Mouse (Mus musculus): ENCODE data around the gene Rrp36.

Gene Rrp36

DNA sequence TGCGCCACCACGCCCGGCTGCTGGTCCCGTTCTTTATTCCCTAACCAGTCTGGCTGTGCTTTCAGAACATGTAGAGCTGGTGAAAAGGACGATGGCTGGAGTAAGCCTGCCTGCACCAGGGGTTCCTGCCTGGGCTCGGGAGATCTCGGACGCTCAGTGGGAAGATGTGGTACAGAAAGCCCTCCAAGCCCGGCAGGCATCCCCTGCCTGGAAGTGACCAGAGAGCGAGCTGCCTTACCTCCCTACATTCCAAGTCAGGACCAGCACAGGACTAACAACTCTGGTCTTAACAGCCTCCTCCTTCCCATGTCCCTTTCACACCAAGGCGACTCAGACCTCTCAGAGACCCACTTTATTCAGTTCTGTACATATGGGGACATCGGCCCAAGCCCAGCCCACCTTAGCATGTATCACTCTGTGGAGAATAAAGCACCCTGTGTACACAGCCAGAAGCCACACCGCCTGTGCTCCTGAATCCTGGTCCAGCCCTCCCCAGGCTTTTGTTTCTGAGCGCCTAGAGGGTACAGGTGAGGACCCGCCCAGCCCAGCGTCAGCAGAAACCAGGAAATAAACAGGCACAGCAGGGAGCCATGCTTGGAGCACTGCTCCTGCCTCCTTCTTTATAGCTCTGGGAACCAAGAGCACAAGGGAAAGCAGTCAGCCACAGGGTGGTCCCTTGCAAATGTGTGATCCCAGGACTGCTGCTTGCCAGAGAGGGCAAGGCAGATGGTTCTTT, 8.7 kb upstream of the Rrp36 start:
- DNase-seq: no peak

DNA sequence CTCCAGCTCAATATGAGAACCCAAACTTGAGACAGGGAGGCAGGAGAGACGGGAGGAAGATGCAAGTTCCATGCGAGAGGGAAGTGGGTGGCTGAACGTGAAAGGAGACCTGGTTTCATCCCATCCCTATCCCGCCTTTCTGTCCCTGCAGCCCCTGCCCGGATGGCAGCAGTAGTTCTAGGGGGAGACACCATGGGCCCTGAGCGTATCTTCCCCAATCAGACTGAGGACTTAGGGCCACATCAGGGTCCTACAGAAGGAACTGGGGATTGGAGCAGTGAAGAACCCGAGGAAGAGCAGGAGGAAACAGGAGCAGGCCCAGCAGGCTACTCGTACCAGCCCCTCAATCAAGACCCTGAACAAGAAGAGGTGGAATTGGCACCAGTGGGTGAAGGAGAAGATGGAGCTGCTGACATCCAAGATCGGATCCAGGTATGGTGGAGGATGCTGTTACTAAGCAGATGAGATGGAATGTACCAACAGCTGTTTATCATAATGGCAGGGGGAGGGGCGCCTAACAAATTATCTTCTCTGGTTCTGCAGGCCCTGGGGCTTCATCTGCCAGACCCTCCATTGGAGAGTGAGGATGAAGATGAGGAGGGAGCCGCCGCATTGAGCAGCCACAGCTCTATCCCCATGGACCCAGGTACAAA, 7.4 kb upstream of the Rrp36 start:
- no peak for DNase-seq

DNA sequence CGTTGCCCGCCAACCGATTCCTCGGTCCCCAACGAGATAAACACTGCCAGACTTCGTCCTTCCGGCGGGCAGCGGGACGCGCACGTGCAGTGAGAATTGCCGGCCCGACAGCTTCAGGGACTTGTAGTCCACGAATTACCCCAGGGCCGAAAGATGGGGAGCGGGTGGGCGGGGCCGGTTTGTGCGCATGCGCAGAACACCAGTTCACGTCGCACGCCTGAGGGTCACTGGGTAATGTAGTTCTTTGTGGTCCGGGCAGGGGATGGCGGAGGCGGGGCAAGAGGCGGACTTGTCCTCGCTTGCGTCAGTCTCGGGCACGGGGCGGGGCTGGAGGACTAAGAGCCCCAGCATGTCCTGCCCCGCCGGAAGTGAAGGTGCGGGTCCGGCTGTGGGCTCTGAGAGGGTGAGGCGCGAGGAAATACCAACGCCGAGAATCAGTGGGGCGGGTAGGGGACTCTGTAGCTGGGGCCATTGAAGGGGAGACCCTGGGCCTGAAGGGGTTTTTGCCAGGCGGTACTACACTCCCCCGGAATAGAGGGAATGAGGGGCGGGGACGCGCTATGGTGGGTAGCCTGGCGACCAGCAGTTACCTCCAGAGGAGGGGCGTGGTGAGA, 6.7 kb upstream of the Rrp36 start, which contains the start of gene Klhdc3:
Gene Klhdc3, minus strand, starts transcription at position 155 of the 614 bp plus-strand sequence.
- DNase-seq: peak; percentile 98

DNA sequence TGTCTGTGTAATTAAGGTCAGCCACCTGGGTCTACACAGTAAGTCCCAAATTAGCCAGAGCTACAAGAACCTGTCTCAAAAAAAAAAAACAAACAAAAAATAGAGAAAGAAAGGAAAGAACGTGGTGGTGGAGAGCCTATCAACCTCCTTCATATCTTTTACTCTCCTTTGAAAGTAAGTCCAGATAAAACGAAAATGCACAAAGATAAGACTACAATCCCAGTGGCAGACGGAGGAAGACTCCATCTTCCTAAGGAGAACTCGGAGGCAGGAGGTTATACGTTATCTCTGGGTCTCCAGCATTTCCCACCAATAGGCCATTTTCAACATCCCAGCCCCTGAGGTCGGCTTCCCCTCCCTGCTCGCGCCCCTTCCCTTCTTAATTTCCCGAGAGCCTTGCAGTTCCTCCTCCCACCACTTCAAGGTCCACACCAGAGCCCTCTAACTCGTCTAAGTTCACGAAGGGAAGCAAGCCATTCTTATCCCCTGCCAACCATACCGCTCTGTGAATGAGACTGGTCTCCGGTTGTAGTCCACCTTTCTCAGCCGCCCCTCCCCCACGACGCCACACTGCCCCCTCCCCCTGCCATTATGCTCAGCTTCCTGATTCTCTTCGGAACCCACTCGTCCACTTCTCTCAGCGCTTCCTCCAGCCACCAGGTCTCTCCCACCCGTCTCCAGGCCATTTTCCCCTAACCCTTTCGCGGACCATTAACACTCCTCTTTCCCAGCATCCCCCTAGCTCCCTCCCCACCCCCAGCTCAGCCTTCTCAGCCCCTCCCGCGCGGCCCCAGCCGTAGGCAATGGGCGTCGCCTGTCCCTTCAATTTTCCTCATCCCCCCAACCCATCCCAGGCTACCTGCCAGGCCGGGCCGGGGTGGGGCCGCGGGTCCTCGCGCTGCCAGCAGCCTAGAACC, 5.9 kb upstream of the Rrp36 start:
- peak; percentile 55 for DNase-seq

DNA sequence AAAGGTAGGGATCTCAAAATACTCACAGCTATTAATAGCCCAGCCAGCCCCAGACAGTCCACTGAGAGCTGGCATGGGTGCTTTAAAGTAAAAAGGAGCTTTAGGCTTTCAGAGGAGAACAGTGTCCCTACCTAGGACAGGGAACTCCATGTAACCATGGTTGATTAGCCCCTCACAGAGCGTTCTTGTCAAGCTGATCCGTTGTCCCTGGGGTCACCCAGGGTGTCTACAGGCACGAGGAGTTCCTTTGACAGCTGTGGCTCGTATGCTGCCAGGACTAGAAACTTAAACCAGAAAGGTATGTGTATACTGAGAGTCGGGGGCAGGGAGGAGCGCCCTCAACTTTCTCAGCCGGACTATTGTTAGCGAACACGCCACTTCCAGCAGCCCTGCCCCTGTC, 4.8 kb upstream of the Rrp36 start:
- DNase-seq: no peak

DNA sequence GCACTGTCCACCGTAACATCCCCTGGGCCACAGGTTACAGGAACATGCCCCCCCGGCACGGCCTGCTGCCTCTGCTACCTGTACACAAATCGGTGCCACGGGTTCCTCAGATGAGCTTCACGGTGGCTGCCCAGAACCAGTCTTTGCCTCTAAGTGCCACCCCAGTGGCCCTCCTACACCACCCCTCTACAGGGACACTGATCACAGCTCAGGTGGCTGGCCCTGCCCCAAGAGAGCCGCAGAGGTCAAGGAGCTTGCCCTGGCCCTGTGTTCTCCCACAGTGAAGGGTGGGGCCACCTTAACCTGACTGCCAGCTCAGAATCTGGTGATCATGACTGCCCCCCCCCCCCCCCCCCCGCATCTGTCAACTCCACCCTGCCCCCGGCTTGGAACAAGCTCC, 4.3 kb upstream of the Rrp36 start, which contains the start of gene Mea1:
Gene Mea1, plus strand, starts transcription at position 378 of the 400 bp plus-strand sequence.
- peak; percentile 38 for DNase-seq

DNA sequence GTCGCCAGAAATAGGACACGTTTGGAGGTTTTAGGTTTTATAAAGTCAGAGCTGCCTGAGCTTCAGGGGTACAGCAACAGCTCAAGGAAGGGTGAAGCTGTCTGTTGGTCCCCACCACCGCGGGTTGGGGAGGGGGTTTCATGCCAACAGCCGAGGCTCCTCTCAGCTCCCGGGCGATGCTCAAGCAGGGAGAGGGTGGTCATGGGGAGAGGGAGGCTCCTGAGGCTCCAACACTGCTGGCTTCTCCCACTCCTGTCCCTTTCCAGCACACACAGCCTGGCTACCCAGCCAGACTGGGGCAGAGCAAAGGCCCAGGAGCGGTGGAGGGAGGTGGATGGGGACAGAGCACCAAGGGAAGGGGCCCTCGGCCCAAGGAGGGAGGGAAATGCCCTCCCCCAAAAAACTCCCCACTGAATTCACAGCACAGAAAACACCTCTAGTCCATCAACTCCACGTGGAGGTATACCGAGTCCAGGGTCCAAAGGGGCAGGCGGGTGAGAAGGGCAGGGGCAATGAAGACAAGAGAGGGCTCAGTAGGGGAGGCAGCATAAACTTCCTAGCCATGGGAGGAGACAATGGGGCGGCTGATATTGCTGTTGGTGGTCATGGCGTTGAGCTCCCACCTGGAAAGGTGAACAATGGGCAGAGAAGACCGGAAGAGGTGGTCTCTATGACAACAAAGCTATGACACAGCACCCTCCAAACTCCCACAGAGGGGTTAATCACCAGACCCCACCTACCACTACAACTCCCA, 555 bp upstream of the Rrp36 start:
- no peak for DNase-seq

DNA sequence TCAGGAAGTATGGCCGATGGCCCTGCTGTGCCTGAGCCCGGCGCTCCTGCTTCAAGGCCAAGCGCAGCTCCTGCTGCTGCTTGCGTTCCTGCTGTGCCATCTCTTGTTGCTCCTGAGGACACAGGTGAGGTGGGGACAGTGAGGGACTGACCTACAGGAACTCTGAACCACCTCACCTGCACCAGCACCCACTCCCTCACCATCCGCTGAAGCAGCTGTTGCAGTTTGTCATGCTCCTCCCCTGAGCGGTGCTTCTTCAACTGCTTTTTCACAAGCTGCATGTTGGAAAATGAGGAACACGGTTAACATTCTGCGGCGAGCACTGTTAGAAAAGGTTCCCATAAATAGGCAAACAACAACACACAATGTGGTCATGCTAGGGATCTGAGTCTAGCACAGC, 4.2 kb downstream of the Rrp36 start:
- no peak for DNase-seq

DNA sequence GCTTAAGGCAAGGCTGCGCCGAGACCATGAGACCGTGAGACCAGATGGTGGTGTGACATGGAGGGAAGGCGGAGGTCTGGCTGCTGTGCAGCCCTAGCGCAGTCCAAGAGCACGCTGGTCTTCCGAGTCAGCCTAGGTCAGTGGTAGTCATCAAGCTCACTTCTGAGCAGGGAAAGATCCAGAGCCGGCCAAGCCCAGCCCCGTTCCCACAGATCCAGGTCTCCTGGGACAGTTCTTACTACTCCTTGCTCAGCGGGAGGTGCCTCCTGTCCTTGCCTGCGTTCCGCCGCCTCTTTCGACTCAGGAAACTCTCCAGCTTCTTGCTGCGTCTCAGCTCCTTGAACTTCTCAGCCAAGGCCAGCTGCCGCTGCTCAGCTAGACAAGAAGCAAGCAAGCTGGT, 6.4 kb downstream of the Rrp36 start:
- no peak for DNase-seq

DNA sequence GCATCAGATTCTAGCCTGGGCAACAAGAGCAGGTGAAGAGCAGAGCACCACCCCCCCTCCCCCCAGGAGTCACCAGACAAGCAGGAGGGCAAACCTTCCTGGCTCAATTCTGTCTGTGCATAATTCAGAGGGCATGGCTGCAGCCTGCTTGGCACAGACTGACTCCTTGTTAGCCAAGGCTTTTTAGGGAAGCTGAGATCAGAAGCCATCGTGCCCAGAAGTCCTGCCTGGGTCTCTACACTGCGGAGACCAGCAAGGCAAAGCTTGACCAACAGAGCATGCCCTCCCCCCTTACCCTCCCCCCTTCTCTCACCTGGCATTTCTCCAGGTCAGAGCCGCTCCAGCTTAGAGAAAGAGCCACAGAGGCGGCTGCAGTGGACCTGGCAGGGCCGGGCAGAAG, 11.4 kb downstream of the Rrp36 start:
- no peak for DNase-seq

DNA sequence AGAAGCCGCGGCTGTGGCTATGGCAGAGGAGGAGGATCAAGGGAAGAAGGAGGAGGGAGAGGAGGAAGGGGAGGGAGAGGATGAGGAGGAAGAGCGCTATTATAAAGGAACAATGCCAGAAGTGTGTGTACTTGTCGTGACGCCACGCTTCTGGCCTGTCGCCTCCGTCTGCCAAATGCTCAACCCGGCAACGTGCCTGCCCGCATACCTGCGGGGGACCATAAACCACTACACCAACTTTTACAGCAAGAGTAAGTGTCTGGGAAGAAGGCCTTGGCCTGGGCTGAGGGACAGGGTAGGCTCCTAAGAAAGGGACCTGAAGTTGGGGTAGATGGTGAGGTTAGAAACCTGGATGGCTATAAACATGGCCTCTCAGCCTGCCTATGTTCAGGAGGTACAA, 12.2 kb downstream of the Rrp36 start:
- DNase-seq: no peak

DNA sequence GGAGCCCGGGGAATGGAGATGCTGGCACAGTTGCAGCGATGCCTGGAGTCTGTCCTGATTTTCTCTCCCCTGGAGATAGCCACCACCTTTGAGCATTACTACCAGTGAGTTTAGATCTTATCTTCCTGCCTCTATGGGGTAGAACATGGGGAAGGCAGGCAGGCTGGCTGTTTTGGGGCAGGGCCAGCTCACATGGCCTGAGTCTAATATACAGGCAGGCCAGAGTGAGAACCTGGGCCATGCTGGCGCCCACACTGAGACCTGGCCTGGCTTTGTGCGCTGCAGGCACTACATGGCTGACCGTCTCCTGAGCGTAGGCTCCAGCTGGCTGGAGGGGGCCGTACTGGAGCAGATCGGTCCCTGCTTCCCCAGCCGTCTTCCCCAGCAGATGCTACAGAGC, 12.8 kb downstream of the Rrp36 start:
- DNase-seq: no peak

DNA sequence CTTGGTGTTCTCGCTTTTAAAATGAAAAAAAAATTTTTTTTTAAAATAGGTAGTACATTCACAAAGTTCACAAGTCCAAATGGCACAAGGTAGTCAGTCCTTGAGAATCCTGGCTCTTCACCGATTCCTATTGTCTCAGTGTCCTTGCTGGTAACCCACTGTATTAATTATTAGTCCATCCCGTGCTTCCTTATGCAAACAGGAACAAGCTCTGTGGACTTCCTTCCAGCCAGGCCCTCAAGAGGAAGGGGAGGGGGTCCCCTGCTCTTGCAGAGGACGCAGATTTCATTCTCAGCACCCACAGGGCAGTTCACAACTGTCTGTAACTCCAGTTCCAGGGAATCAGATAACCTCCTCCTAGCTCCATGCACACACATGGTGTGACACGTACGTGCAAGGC, 18.1 kb downstream of the Rrp36 start:
- no peak for DNase-seq

DNA sequence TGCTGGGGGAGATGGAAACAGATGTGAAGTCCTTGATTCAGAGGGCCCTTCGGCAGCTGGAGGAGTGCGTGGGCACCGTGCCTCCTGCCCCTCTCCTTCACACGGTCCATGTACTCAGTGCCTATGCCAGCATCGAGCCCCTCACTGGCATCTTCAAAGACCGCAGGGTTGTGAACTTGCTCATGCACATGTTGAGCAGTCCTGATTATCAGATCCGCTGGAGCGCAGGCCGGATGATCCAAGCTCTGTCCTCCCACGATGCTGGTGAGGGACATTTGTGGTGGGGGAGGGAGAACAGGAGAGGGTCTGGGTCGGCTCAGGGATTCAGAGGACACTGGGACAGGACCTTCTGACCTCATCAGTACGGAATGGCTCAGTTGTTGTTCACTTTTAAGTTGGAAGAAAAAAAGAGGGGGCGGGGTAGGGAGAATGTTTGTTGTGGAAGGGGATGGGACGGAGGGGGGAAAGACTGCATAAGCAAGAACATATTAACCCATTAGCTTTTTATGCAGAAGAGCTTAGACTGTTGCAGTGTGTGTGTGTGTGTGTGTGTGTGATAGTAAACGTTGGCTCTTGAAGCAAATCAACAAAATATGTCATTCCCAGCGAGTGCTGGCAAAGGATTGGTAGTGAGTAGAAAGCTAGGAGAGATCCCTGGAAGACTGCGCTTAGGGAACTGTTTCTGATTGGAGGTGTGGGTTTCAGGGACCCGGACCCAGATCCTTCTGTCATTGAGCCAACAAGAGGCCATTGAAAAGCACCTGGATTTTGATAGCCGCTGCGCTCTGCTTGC, 22.2 kb downstream of the Rrp36 start:
- DNase-seq: no peak

DNA sequence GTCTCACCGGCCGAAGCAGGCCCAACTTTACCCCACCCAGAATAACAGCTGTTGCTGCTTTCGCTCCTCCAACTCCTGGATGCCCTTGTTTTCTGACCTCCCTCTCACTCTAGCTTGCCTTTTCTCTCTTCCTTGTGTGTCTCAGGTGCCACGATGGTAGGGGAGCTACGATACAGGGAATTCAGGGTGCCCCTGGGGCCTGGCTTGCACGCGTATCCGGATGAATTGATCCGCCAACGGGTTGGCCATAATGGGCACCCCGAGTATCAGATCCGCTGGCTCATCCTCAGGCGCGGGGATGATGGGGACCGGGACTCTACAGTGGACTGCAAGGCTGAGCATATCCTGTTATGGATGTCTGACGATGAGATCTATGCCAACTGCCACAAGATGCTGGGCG, 22.9 kb downstream of the Rrp36 start:
- no peak for DNase-seq

DNA sequence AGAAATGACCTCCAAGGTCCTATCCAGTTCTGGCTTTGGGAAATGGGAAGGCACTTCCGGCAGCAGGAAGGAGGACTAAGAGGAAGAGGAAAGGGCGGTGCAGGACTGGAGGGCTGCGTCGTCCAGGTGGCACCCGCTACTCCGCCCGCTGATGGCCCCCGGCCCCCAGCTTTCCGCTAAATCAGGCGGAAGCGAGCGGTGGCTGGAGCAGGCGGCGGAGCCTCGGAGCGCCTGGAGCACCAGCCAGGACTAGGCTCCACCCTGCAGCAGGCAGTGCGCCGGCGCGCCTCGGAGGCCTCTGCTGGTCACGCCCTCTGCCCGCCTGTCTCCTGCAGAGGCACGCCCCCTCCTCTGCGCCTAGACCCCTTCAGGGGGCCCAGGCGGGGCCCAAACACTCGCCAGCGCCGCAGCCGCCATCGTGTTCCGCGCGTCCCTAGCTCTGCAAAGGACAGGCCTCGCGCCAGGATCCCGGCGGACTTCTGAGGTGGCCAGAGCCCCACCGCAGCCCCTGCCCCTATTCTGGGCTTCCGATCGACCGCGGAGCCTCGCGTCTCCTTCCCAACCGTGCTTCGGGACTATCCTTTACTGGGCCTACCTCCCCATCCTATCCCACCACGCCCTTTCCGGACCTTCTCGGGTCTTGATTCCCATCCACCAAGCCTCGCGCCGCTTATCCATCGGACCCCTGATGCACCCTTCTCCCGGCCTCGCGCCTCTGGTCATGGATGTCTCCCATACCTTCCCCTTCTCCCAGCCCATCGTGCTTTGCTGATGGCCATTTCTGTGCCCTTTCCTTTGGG, 23.7 kb downstream of the Rrp36 start, which contains the start of gene Cul7:
Gene Cul7, plus strand, starts transcription at position 106 of the 800 bp plus-strand sequence.
- DNase-seq: peak; percentile 92

DNA sequence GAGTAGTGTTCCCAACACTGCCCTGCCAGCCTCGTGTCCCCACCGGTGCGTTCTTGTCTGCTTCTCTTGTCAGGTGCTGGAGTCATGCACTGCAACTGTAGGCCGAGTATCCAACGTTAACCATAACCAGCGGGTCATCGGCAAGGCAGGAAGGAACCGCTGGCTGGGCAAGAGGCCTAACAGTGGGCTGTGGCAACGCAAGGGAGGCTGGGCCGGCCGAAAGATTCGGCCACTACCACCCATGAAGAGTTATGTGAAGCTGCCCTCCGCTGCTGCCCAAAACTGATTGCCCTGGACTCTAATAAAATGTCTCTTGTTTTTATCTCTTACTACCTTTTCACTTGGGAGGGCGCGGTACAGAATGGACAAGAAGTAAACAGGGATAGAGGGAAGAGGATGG, 24.3 kb downstream of the Rrp36 start:
- peak; percentile 34 for DNase-seq

DNA sequence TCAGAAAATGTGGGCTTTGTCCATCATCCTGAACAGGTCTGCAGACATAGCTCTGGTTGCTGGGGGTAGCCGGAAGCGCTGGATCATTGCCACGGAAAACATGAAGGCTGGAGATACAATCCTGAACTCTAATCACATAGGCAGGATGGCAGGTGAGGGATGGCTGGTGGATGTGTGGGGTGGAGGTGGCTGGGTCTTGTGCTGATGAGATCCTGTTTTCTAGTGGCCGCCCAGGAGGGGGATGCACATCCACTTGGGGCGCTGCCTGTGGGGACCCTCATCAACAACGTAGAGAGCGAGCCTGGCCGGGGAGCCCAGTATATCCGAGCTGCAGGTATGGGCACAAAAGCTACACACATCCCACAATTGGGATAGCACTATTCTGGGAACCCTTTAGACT, 25.7 kb downstream of the Rrp36 start:
- no peak for DNase-seq

DNA sequence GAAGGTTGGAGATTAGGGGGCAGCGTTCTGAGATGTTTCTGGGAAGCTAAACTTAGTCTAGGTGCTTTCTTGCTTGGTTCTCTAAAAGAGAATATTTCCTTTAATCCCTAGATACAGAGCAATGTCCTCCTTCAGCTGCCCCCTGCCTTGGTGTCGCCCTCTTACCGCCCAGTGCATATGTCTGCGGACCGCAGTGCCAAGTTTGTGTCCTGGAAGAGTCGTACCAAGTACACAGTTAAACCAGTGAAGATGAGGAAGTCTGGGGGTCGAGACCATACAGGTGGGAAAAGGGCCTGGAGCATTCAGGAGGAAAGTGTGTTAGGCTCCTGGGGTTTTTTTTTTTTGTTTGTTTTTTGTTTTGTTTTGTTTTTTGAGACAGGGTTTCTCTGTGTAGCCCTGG, 26.9 kb downstream of the Rrp36 start:
- DNase-seq: no peak

DNA sequence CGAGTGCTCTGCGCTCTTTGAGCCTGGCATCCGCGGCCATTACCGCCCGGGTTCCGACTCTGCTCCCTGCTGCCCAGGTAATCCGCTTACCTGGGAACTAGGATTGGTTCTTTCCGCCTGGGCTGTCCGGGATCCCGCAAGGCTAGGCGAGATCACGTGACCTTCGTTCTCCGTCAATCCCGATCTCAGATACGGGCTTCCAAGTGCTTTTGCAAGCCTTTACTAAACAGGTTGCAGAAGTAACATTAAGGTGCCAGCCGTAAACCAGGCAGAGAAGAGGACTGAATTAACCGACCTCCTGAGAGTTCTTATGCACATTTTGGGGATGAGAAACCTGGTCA, 27.9 kb downstream of the Rrp36 start:
- no peak for DNase-seq
